Mouse (Mus musculus) telencephalon, adult 2 months (tissue): ENCODE measurements around the gene Gm21969.

Source experiments
- DNase-seq: peaks from one replicate; pipeline ENCODE4 v3.0.0-alpha.2; 2011; ENCODE audit warnings: low read depth, low spot score

Gene Gm21969

DNA sequence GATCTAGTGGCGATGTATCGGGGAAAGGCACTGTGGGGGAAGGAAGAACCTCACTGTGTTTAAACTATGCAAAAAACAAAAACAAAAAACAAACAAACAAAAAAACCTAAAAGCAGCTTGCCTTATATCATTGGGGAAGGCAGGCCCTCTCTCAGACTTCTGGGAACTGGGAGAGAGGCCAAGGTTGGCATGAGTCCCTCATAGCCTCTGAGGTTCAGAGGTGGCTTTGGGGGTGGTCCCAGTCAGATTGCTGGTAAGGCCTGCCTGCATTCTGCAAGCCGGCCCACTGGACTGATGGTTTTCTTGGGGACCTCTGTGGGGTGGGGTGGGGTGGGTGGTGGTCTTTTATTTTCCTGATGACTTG lies 14.0 kb downstream of the Gm21969 start:
- DNase-seq, result no peak

- DNase-seq, result no peak
Measured at GRCm38 (mm10) chr4:139619765-139620164, 16.8 kb downstream of the Gm21969 start.

DNA sequence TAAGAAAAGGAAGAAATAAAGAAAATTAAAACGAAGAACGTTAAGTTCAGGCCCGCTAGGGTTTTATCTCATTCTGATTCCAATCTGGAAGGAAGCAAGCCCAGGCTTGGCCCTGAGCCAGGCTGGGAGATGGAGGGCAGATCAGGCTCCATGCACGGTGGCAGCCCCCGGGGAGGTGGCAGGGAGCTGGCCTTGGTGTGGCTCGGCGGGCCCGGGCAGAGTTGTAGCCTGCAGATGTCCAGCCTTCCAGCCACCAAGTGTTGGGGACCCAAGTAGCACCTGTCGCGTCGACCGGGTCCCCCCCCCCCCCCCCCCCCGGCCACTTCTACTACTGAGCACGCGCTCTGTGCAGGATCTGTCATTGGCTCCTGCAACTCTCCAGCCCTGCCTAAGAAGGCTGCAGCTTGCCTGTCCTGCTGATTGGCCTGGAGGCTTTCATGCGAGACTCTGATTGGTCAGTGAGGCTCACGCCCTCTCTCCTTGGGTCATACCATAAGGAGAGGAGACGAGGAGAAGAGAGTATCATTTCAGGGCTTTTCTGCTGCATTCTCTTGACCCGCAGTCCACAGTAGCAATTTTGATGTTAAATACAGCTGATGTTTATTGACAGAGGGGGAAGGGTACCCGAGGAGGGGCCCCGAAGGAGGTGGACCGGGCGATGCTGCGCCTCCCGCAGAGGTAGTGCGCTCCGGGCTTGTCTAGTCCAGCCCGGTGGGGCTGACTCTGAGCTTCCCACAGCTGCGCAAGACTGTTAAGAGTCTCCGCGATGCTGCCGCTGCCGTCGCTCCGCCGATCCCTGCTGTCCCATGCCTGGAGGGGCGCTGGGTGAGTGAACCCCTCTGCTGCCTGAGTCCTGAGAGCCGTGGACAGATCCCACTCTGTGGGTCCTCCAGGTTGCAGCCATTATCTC lies 19.6 kb downstream of the Gm21969 start, which contains the start of gene Aldh4a1:
Aldh4a1 (plus strand) TSS at position 494 of the 910 bp plus-strand sequence.
- peak; percentile 99 for DNase-seq

- no peak for DNase-seq
Measured at GRCm38 (mm10) chr4:139623434-139624115, 20.6 kb downstream of the Gm21969 start.

DNA sequence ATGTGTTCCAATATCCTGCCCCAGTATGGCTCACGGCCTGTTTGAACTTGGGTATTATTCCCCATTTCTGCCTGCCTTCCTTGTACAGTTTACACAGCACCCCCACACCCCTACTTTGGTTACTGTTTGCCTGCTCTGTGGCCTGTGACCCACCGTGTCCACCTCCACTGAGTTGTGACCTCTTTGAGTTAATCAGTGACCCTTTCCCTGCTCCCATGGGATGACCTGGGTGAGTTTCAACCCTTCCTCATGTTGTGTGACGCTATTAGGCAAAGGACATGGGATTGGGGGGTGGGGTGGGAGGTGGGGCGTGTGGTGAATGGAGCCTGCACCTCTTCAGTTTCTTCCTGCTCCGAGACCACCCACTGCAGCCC lies 21.1 kb downstream of the Gm21969 start:
- DNase-seq, result no peak

DNA sequence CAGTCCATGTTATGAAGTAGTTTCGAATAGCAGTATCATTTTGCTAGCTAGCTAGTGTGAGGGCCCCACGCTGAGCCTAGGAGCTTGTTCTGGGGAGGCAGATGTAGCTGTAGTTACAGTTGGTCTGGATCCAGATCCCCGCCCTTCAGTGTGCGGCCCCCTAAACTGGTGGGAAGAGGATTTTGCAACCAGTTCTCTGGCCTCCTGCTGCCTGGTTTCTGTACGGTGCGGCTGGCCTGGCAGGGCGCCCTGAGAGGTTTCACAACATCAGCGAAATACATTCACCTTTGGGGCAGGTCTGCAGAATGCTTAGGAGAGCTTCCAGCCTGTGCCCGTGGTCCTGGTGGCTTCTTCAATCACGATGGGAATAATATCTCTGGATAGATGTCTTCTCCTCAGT lies 21.7 kb downstream of the Gm21969 start:
- DNase-seq, result no peak

- DNase-seq, result no peak
Measured at GRCm38 (mm10) chr4:139627361-139627760, 24.4 kb downstream of the Gm21969 start.

DNA sequence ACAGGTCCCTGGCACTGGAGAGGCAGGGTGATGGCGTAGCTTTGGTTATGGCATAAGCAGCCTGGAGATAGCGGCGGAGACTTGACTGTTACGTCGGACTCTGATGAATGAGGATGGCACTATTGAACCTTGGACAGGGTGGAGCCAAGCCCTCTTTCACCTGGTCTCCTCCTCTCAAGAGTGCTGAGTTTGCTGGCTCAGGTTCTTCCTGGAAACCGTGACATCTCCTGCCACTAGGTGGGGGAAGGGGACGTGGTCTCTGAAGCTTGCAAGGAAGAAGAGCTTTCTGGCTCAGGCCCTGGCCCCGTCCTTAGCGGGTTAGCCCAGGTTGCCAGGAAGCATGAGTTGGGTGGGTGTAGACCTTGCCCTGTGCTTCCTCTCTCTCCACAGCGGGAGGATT lies 27.2 kb downstream of the Gm21969 start:
- no peak for DNase-seq

- DNase-seq, result no peak
Measured at GRCm38 (mm10) chr4:139631141-139631540, 28.2 kb downstream of the Gm21969 start.

DNA sequence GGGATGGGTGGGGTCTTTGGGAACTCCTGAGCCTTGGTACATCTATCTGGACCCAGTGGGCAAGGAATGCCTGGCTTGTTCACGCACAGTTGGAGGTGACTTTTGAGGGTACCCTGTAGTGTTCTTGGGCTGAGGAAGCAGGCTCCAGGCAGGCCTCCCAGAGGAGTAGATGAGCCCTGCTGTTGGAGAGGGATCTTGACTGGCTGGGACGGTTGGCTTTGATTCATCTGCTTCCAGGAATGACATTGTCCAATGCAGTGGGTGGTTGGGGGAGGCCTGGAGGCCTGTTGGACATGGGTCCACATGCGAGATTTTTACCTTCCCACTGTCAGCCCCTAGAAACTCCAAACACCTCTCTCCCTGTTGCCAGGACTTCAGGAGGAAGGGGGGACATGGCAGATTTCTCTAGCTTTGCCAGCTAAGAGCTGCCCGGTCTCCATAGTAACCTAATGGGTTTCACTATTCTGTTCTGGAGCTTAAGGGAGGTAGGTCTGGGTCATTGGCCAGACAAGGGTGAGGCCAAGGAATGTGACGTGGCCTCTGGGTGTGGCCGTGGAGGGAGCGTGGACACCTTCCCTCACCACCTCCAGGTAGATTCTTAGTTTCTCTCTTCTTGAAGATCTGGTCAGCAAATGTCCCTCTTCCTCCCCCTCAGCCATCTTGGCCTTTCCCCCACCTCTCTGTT lies 28.7 kb downstream of the Gm21969 start:
- no peak for DNase-seq

GRCm38 (mm10) chr4:139632254-139632580 lies 29.2 kb downstream of the Gm21969 start:
- no peak for DNase-seq

- DNase-seq, result no peak
Measured at GRCm38 (mm10) chr4:139636373-139636772, 33.4 kb downstream of the Gm21969 start.

- no peak for DNase-seq
Measured at GRCm38 (mm10) chr4:139637847-139638246, 34.9 kb downstream of the Gm21969 start.

- DNase-seq, result no peak
Measured at GRCm38 (mm10) chr4:139638356-139638755, 35.4 kb downstream of the Gm21969 start.

DNA sequence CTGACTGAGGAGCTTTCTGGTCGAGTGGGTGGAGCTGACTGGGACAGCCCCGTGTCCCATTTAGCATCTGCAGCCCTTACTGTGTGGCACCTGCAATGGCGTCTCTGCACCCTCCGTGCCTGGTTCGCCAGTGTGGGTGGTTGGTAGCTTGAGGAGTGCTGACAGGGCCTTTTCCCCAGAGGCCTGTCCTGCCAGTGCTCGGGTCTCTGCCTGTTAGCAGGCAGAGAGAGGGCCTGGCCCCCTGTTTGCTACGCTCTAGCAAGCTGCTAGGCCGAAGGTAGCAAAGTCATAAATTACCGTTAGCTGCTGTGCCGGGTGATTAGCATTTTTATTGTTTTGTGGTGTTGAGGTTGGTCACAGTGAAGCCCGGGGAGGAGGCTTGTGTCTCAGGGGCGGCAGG lies 36.8 kb downstream of the Gm21969 start:
- DNase-seq, result no peak

GRCm38 (mm10) chr4:139640333-139640732 lies 37.3 kb downstream of the Gm21969 start:
- DNase-seq, result no peak

- no peak for DNase-seq
Measured at GRCm38 (mm10) chr4:139640775-139641174, 37.8 kb downstream of the Gm21969 start.

GRCm38 (mm10) chr4:139641829-139642425 lies 38.9 kb downstream of the Gm21969 start:
- no peak for DNase-seq

DNA sequence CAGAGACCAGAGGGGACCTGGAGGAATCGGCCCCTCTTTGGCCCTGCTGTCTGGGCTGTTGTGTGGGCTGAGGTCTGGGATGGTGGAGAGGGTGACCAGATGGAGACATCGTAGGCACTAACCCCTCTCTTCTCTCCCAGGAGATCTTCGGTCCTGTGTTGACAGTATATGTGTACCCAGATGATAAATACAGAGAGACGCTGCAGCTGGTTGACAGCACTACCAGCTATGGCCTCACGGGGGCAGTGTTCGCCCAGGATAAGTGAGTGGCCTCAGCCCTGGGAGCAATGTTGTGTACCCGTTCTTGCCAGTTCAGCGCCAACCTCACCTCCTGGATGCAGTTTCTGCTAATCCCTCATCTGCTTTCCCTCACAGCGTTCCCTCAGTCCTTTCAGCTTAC lies 41.0 kb downstream of the Gm21969 start:
- DNase-seq, result peak; percentile 19

DNA sequence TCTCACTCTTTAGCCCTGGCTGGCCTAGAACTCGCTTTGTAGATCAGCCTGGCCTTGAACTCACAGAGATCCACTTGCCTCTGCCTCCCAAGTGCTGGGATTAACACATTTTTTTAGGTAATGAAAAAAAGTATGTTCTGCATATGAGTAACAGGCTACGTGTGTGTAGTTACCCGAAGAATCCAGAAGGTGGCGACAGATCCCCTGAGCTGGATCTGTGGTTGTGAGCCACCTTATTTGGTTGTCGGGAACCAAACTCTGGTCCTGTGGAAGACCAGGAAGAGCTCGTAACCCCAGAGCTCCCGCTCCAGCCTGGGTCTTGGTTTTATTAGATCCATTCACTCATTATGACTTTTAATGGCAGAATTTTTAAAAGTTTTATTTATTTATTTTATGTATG lies 43.9 kb downstream of the Gm21969 start:
- no peak for DNase-seq

GRCm38 (mm10) chr4:139650086-139650743 lies 47.2 kb downstream of the Gm21969 start:
- no peak for DNase-seq

DNA sequence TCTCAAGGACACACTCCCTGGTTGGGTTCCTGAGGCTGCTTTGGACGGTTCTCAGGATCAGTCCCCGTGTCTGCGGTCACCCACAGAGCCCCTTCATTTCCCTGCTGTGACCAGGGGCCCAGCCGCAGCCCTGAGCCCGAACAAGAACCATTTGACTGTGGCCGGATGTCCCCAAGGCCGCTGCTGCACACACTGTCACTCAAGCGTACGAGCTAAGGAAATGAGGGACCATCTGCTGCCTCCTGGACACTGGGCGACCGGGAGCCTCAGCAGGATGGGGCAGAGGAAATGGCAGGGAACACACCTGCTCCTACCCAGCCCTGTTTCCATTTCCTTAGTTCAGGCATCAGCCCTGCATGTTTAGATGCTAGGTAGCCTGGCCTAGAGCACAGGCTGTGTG lies 47.9 kb downstream of the Gm21969 start:
- DNase-seq, result no peak
